Mouse (Mus musculus): Measurements from ENCODE around the gene Gca.

- TF ChIP-seq POLR2A (IDR thresholded peaks at IDR 0.05; ENCODE audit: borderline replicate concordance, control insufficient read depth, low read depth, low read length) (no peak), CTCF (IDR thresholded peaks at IDR 0.05; ENCODE audit: control insufficient read depth, insufficient read depth, low read length) (no peak)
Observed at GRCm38 (mm10) chr2:62664839-62665238, 754 bp downstream of the Gca start.
